Mouse (Mus musculus): ENCODE data around the gene Cmtm8. TPM values are rescaled to one million over a fixed set of nuclear protein-coding genes. Genes with fewer than 3 reads are reported as not detected.
A peak's percentile ranks its signal among the peaks of the same experiment; 100 is the strongest.

Gene Cmtm8
- polyA plus RNA-seq (2015; fragmentation: Nextera tagmentation; extraction: Ambion mirVana): 93.2 and 102 TPM in 2 replicates

- H3K4me2 ChIP-seq: peak within 1 kb of the TSS; percentile 89
- peak within 1 kb of the TSS; percentile 91 for H3K27ac ChIP-seq
- no peaks in the 10 kb centered on the region; the same call in 1 of the 2 replicates for H3K36me3 ChIP-seq
- under 1% methylated on average over 34 of the region's 43 CpGs for WGBS
- H3K9me3 ChIP-seq: no peaks in the 10 kb centered on the region
- peak within 1 kb of the TSS; percentile 67 for H3K9ac ChIP-seq
- H3K4me3 ChIP-seq: peak within 1 kb of the TSS; percentile 69
- ATAC-seq (ENCODE audit: borderline replicate concordance, extremely low read depth, low FRiP score, low TSS enrichment): peak; percentile 91
- H3K27me3 ChIP-seq: no peaks in the 10 kb centered on the region
- H3K4me1 ChIP-seq: peaks cover 27% of the 10 kb centered on the region
Observed at GRCm38 (mm10) chr9:114844017-114844662, at the start of gene Cmtm8. Gene Cmtm8 (minus strand): TSS chr9:114844156.

- 0 out of 2 replicates have a peak overlapping the region, but pooled peaks have one; percentile 22 for H3K4me2 ChIP-seq
- no peaks in the 10 kb centered on the region for H3K27me3 ChIP-seq
- no peak overlapping the region for H3K27ac ChIP-seq
- H3K4me1 ChIP-seq: no peaks in the 10 kb centered on the region
- WGBS: 52% methylated on average over 11 of the region's 11 CpGs
- no peaks in the 10 kb centered on the region for H3K36me3 ChIP-seq
- no peaks in the 10 kb centered on the region for H3K9me3 ChIP-seq
- ATAC-seq (ENCODE audit: borderline replicate concordance, extremely low read depth, low FRiP score, low TSS enrichment): peak; percentile 35; the same call in 1 of the 2 replicates
- no peak overlapping the region for H3K4me3 ChIP-seq
- H3K9ac ChIP-seq: no peak overlapping the region
Observed at GRCm38 (mm10) chr9:114892974-114893373, 49.0 kb upstream of the Cmtm8 start.

- WGBS: 21% methylated on average over 7 of the region's 7 CpGs
- no peak overlapping the region for H3K9ac ChIP-seq
- H3K4me3 ChIP-seq: no peak overlapping the region
- no peaks in the 10 kb centered on the region for H3K36me3 ChIP-seq
- no peaks in the 10 kb centered on the region for H3K4me1 ChIP-seq
- no peaks in the 10 kb centered on the region for H3K9me3 ChIP-seq
- H3K4me2 ChIP-seq: no peak overlapping the region
- no peak overlapping the region for H3K27ac ChIP-seq
- ATAC-seq (ENCODE audit: borderline replicate concordance, extremely low read depth, low FRiP score, low TSS enrichment): no peak
- no peaks in the 10 kb centered on the region for H3K27me3 ChIP-seq
Observed at GRCm38 (mm10) chr9:114890377-114890776, 46.4 kb upstream of the Cmtm8 start.

GRCm38 (mm10) chr9:114888856-114889407, 45.0 kb upstream of the Cmtm8 start:
- no peak overlapping the region for H3K4me2 ChIP-seq
- H3K27ac ChIP-seq: no peak overlapping the region
- no peak overlapping the region for H3K4me3 ChIP-seq
- no peak for ATAC-seq (ENCODE audit: borderline replicate concordance, extremely low read depth, low FRiP score, low TSS enrichment)
- H3K36me3 ChIP-seq: no peaks in the 10 kb centered on the region
- no peaks in the 10 kb centered on the region for H3K4me1 ChIP-seq
- no peaks in the 10 kb centered on the region for H3K9me3 ChIP-seq
- WGBS: 91% methylated on average over 5 of the region's 5 CpGs
- H3K9ac ChIP-seq: no peak overlapping the region
- H3K27me3 ChIP-seq: no peaks in the 10 kb centered on the region

GRCm38 (mm10) chr9:114887699-114888098, 43.7 kb upstream of the Cmtm8 start:
- Histone ChIP-seq H3K4me2 (no peak overlapping the region), H3K4me1 (no peaks in the 10 kb centered on the region), H3K27ac (no peak overlapping the region), H3K9ac (no peak overlapping the region), H3K36me3 (no peaks in the 10 kb centered on the region), H3K9me3 (no peaks in the 10 kb centered on the region), H3K4me3 (no peak overlapping the region), H3K27me3 (no peaks in the 10 kb centered on the region)
- 91% methylated on average over 3 of the region's 3 CpGs for WGBS
- no peak for ATAC-seq (ENCODE audit: borderline replicate concordance, extremely low read depth, low FRiP score, low TSS enrichment)

- Histone ChIP-seq H3K4me2 (peak overlapping the region; percentile 23), H3K27me3 (no peaks in the 10 kb centered on the region), H3K4me1 (no peaks in the 10 kb centered on the region), H3K27ac (peak overlapping the region; percentile 72), H3K9me3 (no peaks in the 10 kb centered on the region), H3K4me3 (no peak overlapping the region), H3K9ac (no peak overlapping the region), H3K36me3 (no peaks in the 10 kb centered on the region)
- peak; percentile 69 for ATAC-seq (ENCODE audit: borderline replicate concordance, extremely low read depth, low FRiP score, low TSS enrichment)
- 35% methylated on average over 8 of the region's 8 CpGs for WGBS
Observed at GRCm38 (mm10) chr9:114885991-114886662, 42.2 kb upstream of the Cmtm8 start.

- Histone ChIP-seq H3K27me3 (no peaks in the 10 kb centered on the region), H3K9ac (no peak overlapping the region), H3K36me3 (no peaks in the 10 kb centered on the region), H3K4me3 (no peak overlapping the region), H3K9me3 (no peaks in the 10 kb centered on the region), H3K27ac (peak overlapping the region; percentile 72), H3K4me1 (no peaks in the 10 kb centered on the region), H3K4me2 (no peak overlapping the region)
- 69% methylated on average over 4 of the region's 4 CpGs for WGBS
- ATAC-seq (ENCODE audit: borderline replicate concordance, extremely low read depth, low FRiP score, low TSS enrichment): peak; percentile 16; the same call in 1 of the 2 replicates
Observed at GRCm38 (mm10) chr9:114885564-114885963, 41.6 kb upstream of the Cmtm8 start.

GRCm38 (mm10) chr9:114881977-114882376, 38.0 kb upstream of the Cmtm8 start:
- Histone ChIP-seq H3K4me1 (no peaks in the 10 kb centered on the region), H3K27ac (no peak overlapping the region), H3K9me3 (no peaks in the 10 kb centered on the region), H3K27me3 (no peaks in the 10 kb centered on the region), H3K4me2 (no peak overlapping the region), H3K9ac (no peak overlapping the region), H3K4me3 (no peak overlapping the region), H3K36me3 (no peaks in the 10 kb centered on the region)
- 62% methylated on average over 2 of the region's 2 CpGs for WGBS
- no peak for ATAC-seq (ENCODE audit: borderline replicate concordance, extremely low read depth, low FRiP score, low TSS enrichment)

GRCm38 (mm10) chr9:114855327-114855726, 11.4 kb upstream of the Cmtm8 start:
- no peak overlapping the region for H3K4me2 ChIP-seq
- 51% methylated on average over 11 of the region's 11 CpGs for WGBS
- no peak overlapping the region for H3K9ac ChIP-seq
- no peak overlapping the region for H3K27ac ChIP-seq
- H3K4me1 ChIP-seq: peaks cover 29% of the 10 kb centered on the region
- no peaks in the 10 kb centered on the region for H3K36me3 ChIP-seq
- no peaks in the 10 kb centered on the region for H3K9me3 ChIP-seq
- no peak for ATAC-seq (ENCODE audit: borderline replicate concordance, extremely low read depth, low FRiP score, low TSS enrichment)
- no peak overlapping the region for H3K4me3 ChIP-seq
- no peaks in the 10 kb centered on the region for H3K27me3 ChIP-seq

- H3K4me1 ChIP-seq: peaks cover 29% of the 10 kb centered on the region
- no peaks in the 10 kb centered on the region for H3K36me3 ChIP-seq
- H3K27ac ChIP-seq: no peak overlapping the region
- H3K27me3 ChIP-seq: no peaks in the 10 kb centered on the region
- no peaks in the 10 kb centered on the region for H3K9me3 ChIP-seq
- ATAC-seq (ENCODE audit: borderline replicate concordance, extremely low read depth, low FRiP score, low TSS enrichment): no peak
- H3K9ac ChIP-seq: no peak overlapping the region
- H3K4me2 ChIP-seq: no peak overlapping the region
- no peak overlapping the region for H3K4me3 ChIP-seq
- 58% methylated on average over 9 of the region's 9 CpGs for WGBS
Observed at GRCm38 (mm10) chr9:114854686-114855085, 10.7 kb upstream of the Cmtm8 start.

- H3K4me3 ChIP-seq: no peak overlapping the region
- H3K27ac ChIP-seq: no peak overlapping the region
- no peaks in the 10 kb centered on the region for H3K36me3 ChIP-seq
- ATAC-seq (ENCODE audit: borderline replicate concordance, extremely low read depth, low FRiP score, low TSS enrichment): no peak
- no peaks in the 10 kb centered on the region for H3K27me3 ChIP-seq
- 76% methylated on average over 15 of the region's 15 CpGs for WGBS
- H3K4me1 ChIP-seq: peaks cover 29% of the 10 kb centered on the region
- H3K4me2 ChIP-seq: no peak overlapping the region
- H3K9ac ChIP-seq: no peak overlapping the region
- no peaks in the 10 kb centered on the region for H3K9me3 ChIP-seq
Observed at GRCm38 (mm10) chr9:114853336-114853735, 9.4 kb upstream of the Cmtm8 start.
